Mouse (Mus musculus) thymus, postnatal 14 days (tissue): ENCODE data around the gene Wdr5.
"Not testable (repeated sequence)": the region's sequence is repeated elsewhere in the genome, so short reads cannot be mapped to it uniquely, and the experiment has no call there.

ENCODE experiments used
- DNase-seq: peaks from one replicate; pipeline ENCODE4 v3.0.0; 2021

Wdr5 gene

DNA sequence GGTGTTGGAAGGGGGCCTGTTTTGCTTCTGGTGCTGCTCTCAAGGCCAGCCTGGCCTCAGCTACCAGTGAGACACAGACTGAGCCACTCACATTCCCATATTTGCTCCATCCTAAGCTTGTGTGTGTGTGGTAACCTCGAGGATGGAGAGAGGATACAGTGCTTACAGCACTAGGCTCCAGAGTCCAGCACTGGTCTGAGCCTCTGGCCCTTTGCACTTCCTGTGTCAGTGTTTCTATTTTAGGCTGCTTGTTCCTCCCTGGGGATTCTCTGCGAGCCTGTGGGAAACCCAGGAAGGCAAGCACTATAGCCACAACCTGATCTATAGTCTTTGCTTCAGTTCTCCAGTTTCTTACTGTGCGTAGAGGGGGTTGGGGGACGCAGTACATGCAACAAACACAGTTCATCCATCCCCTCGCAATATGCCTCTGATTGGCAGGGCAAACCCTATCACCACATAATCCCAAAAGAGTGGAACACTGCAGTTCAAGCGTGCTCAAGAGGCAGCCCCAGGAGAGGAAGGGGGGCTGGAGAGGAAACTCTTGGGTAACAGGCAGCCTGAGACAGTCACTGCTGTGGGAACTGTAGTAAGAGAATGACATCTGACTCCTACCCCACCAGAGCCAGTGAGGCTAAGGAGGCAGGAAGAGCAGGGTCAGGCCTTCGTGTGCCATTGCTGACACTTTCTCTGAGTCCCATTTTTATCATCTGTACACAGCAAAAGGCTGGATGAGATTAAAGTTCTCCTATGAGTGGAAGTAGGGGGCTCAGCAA, 10.7 kb upstream of the Wdr5 start:
- no peak for DNase-seq

DNA sequence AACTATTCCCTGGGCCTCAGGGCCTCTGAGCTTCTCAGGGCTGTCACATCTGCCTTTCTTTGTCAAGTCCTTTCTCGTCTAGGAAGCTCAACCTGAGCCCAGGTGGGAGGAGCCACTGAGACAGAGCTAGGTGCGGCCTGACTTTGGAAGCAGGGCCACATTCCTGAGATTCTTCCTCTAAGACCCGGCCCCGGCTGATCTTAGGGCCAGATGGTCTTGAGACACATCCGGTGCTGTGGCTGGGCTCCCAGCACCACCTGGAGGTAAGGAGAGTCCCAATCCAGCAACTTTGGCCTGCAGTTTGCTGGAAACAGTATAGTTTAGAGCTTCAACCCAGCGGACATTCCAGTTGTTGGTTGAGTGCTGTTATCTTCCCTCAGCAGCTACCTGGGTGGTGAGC, 9.4 kb upstream of the Wdr5 start:
- no peak for DNase-seq

DNA sequence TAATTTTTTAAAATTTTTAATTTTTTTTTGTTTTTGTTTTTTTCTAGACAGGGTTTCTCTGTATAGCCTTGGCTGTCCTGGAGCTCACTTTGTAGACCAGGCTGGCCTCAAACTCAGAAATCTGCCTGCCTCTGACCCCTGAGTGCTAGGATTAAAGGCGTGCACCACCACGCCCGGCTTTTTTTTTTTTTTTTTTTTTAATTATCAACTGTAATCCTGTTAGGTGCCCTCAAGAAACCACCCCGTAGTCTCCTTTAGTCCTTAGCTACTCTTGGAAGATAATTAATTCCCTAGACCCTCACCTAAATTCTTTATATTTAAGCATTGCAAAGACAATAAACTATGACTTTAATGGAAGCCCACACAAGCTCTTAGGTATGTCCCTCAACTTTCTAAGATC, 8.3 kb upstream of the Wdr5 start:
- DNase-seq: not testable (repeated sequence)

DNA sequence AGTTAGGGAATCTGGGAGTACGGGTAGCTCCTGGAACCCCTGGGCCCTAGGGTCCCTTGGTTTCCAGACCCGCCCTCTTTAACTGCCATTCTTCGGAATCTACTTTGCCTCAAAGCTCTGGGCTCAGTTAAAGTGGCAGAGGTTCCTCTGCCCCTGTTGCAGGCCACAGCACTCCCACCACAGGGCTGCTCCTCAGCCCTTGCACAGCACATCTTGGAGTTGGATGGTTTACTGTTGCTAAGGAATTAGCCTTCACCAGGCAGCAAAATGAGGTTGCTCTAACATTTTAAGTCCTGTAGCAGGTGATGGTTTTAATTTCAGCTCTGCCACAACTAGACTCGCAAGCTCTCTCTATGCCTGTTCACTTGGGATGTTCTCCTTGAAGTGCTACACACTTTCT, 7.4 kb upstream of the Wdr5 start, which contains the start of gene Brd3:
Gene Brd3, minus strand, starts transcription at position 101 of the 400 bp plus-strand sequence.
- no peak for DNase-seq

DNA sequence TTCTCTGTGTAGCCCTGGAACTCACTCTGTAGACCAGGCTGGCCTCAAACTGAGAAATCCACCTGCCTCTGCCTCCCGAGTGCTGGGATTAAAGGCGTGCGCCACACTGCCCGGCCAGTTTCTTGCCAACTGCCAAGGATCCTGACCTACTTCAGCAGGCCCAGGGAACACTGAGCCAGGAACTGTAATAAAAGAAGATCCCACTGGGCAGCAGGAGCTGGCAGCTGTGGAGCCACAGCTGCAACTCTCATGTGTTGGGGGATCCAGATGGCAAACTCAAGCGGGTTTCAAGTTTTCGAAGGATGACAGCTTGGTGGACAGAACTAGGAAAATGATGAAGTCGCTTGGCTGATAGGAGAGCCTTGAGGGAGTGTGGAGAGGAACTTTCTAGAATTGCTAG, 4.3 kb upstream of the Wdr5 start:
- DNase-seq: no peak

DNA sequence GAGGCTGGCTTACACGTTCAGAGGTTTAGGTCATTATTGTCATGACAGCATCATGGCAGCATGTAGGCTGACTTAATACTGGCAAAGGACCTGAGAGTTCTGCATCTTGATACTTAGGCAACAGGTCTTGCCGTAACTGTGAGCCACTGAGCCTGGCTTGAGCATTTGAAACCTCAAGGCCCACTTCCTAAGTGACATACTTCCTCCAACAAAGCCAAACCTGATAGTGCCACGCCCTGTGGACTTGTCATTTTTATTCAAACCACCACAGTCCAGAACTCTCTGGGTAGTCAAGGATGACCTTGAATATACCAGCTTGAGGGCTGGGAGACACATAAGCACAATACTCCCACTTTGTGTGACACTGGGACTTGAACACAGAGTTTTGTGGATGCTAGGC, 2.0 kb upstream of the Wdr5 start:
- no peak for DNase-seq

DNA sequence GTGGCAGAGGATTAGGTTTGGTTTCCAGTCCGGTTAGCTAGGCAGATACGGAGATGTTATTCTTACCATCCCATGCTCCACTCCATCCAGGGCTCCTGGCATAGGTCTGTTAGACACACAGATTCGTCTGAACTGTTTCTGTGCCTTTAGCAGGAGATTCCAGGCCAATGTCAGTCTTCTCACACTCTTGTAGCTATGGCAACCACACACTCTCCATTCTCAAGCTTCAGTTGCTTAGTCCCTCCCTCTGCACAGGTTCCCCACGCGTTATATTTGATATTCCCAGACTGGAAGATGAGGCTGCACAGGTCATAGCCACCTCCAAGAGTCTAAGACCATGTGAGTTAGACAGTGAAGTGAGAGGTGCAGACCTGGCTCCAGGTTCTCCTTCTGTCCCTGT, 1.1 kb upstream of the Wdr5 start:
- DNase-seq: no peak

DNA sequence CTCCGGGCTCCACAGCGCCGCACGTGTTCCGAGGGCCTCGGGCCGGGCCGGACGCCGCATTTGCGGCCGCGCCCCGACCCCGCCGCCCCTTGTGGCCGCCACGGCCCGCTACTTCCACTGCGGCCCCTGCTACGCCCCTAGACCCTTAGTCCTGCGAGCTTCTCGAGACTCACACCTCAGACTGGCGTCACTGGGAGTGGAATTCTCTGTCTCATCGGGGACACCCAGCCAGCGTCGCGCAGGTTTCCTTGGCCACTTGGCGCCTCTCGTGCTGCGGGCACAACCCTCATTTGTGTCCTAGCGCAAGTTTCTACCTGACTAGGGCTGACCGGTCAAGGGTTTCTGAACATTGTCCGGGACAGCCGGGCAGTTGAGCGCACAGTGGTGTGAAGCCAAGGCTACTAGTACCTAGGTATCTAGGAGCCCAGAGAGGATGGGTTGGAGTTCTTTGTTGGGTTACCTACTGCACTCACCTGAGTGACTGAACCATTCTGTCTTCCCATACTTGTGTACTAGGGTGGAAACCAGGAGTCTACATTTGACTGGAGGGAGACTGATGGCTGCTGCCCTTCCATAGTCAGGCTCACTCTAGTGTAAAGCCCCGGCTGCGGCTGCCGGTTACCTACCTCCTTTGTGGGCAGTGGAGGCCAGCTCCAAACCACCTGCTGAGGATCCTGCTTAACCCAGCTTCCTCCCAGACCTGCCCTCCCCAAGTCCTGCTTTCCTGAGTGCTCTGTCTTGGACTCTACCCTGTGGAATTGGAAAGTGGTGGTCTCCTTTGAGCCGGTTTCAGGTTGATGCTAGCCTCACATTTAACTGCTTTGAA, 597 bp downstream of the Wdr5 start:
- DNase-seq: peak; percentile 11

DNA sequence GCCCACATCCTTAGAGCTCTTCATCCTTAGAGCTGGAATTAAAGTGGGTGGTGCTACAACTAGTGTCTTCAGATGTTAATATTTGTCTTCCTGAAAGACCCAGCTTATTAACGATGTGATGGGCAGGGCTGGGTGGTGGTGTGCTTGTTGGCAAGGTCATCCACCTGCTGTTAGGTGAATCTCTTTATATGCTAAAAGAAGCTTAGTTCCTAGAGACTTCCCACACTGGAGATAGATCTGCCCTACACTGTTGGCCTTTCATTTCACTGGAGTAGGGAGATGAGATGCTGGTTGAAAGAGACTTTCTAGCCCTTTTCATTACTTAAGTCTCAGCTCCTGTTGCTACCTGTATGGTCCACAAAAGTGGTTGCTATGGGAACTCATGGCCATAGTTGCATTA, 1.3 kb downstream of the Wdr5 start:
- DNase-seq: no peak

DNA sequence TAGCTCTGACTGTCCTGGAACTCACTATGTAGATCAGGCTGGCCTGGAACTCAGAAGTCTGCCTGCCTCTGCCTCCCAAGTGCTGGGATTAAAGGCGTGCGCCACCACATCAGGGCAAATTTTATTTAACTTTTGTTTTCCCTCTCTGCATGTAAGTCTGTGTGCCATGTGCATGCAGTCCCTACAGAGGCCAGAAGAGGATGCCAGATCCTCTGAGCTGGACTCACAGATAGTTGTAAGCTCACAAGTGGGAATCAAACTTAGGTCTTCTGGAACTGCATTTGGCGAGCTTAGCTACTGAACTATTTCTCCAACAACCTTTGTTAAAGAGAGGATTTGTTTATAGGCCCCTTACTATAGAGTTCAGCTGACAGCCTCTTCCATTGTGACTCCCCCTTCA, 3.3 kb downstream of the Wdr5 start:
- DNase-seq: no peak

DNA sequence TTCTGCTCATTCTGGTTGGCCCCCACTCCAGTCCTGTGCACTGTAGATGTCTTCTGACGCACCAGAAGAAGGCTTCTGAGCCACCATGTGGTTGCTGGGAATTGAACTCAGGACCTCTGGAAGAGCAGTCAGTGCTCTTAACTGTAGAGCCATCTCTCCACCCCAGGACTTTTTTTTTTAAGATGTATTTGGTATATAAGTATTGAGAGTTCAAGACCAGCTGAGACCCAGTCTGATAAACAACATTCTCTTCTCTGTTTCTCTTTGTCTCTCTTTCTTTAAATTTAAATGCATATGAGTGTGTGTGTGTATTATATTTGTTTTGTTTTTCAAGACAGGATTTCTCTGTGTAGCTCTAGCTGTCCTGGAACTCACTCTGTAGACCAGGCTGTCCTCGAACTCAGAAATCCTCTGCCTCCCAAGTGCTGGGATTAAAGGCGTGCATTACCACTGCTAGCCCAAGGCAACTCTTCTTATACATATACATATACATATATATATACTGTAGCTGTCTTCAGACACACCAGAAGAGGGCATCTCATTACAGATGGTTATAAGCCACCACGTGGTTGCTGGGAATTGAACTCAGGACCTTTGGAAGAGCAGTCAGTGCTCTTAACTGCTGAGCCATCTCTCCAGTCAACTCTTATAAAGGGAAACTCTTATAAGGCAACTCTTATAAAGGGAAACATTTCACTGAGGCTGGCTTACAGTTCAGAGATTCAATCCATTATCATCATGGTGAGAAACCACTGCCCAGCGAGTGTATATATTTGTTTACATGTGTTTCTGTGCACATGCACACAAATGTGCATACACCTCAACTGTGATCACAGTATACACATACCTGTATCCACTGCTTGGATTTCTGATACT, 23.7 kb downstream of the Wdr5 start:
- DNase-seq: not testable (repeated sequence)

DNA sequence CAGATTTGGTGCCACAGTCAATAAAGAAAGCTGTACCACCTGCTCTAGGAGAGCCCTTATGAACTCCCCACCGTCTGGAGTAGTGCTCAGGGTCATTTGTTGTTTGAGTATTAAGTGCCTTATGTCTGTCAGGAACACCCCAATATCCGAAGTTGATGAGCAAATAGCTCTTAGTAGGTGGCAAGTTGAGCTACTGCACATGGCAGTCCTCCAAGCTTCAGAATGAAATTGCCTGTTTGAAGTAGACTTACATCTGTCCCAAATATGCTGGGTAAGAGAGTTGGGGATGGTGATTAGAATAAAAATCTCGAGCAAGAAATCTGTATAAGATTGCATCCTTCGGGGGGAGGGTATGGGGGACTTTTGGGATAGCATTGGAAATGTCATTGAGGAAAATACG, 24.4 kb downstream of the Wdr5 start:
- DNase-seq: no peak

DNA sequence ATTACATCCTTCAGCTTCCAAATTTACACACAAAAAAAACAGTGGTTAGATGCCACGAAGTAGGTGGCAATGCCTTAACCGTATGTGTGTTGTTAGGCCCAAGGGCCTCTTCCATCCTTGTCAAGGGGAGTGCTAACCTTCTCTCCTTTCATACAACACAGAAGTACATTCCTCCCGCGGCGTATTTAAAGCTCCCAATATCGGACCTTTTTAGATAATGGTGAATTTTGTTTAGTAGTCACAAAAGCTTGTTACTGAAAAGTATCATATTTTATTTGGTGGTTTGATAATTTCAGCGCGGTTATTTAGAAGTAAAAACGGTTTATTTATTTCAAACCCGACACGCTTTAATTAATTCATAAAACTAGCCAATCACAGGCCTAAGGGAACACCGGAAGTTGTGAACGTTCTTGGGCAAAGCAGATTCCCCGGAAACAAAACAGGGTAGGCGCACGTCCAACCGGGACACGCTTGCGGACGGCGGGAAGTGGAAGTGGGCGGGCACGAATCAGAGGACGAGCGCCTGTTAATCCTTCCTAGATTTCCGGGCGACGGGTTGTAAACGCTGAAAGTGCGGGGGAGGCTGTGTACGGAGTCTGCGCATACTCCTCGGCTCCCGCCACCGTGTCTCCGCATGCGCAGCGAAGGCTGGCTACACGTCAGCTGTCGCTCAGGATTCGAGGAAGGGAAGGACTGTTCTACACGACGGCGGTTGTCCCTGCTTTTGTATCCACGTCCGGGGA, 25.0 kb downstream of the Wdr5 start:
- DNase-seq: peak; percentile 92

DNA sequence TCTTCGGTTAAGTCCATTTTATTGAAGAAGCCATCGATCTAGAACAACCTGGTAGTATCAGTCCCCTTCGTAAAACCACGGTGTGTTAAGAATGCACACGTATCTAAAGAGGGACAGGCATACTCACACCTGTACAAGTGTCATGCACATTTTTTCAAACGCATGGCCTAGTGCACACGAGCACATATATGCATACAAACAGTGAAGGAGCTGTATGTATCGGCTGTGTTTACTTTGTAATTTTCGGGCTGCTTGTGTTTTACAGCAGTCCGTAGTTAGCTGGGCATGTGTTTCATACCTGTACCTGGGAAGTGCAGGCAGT, 25.5 kb downstream of the Wdr5 start:
- DNase-seq: no peak

DNA sequence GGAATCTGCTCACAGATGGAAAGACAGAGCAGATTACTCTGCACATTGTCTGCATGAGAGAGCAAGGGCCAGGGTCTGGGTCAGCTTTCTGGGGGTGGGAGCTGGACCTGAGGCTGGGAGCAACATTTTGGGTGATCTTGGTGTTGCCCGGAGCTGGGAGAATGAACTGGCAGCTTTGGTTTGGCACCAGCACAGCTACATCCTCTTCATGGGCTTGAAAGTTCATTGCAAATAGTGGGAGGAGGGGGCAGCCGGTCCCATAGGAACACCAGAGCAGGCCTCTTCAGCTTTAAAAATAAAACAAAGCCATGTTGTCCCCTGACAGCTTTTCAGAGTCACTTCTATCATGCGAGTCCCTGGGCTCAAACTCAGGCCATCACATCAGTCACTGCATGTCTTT, 26.3 kb downstream of the Wdr5 start:
- DNase-seq: no peak

DNA sequence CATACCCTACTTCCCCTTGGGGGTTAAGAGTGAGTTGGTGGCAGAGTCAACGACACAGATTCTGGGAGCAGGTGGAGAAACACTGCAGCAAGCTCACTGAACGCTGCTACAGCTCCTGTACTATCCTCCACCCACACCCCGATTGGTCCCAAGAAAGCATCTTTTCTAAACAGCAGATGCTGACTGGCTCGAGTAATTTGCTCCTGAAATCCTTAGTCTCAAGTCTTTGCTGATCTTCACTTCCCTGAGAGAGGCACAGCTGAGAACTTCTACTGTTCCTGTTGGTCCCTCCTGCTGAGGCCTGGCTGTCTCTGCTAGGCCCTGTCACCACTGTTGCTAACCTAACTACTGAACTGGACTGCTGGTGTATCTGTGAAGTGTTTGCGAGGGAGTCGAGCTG, 29.7 kb downstream of the Wdr5 start:
- no peak for DNase-seq

DNA sequence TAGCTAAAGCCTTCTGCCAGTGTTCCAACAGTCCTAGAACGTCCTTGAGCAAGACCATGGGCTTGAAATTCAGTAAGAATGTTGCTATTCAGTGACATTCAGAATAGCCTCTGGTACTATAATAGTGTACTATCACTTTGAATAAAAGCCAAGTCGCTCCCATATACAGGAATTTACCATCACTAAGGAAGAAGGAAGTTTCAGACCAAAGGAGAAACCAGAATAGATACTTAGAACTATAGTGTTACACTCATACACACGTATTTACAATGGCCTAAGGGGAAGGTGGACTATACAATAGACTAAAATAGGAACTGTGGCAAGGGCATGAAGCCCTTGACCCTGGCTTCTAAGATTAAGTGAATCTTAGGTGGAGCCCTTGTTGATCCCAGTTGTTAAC, 30.6 kb downstream of the Wdr5 start:
- DNase-seq: not testable (repeated sequence)

DNA sequence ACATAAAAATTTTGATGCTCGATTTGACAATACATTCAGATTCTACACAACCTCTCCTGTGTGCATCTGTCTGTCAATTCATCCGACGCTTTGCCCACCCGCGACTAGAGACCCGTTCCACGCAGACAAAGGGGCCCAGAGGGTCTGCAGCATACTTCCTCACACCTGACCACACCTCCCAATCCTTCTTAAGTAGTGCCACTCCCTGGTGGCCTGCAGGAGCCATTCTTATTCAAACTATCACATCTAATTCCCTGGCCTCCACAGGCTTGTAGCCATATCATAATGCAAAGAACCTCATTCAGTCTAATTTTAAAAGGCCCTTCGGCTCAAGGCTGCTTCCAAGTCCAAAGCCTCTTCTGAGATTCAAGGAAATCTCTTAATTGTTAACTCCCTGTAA, 31.1 kb downstream of the Wdr5 start:
- not testable (repeated sequence) for DNase-seq

DNA sequence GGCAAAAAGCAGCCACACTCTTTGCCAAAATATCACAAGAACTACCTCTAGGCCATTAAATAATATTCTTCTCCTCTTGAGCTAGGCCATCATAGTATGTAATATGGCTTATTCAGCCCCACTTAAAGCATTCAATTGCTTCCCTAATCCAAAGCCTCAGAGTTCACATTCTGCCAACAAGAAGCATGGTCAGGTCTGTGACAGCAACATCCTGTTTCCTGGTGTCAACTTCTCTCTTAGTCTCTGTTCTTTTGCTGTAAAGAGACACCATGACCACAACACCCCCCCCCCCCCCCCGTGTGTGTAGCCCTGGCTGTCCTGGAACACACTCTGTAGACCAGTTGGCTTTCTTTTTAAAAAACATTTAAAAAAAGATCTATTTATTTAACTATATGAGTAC, 32.4 kb downstream of the Wdr5 start:
- no peak for DNase-seq

DNA sequence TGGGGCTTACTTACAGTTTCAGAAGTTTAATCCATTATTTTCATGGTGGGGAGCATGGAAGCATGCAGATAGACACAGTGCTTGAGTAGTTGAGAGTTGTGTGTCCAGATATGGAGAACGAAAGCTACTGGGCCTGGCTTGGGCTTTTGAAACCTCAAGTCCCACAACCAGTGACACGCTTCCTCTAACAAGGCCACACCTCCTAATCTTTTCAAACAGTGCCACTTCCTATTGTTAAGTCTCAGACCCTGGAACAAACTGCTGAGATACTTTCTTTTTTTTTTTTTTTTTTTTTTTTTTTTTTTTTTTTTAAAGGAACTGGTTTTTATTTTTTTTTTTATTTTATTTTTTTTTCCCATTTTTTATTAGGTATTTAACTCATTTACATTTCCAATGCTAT, 33.0 kb downstream of the Wdr5 start:
- no peak for DNase-seq

DNA sequence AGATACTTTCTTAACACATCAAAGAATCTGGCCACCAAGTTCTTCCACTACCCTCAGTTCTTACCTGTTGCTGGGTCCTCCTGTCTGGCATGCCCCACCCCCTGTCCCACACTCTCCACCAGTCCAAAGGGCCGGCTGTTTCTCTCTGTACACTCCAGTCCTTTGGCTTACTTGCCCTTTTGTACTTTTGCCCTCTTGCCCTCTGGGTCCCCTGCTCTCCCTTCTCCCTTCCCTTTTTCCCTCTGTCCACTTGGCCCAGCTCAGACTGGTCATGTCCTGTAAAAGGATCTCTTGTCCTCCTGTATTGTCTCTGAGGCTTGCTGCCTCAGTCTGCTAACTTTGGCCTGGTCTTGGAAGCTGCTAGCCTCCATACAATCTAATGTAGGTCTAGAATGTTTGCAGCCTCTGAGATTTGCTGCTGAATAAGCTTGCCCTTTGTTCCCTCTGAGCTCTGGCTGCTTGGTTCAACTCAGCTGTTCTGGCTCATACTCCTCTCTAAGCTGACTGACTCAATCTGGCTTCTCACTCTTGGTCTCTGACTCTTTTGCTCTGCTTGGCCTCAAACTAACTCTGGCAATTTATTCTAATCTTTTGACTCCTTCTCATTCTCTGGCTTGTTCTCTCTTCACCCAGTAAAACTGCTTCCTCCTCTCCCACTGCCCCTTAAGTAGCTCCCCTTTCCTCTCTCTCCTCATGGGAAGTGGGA, 33.9 kb downstream of the Wdr5 start:
- DNase-seq: no peak

DNA sequence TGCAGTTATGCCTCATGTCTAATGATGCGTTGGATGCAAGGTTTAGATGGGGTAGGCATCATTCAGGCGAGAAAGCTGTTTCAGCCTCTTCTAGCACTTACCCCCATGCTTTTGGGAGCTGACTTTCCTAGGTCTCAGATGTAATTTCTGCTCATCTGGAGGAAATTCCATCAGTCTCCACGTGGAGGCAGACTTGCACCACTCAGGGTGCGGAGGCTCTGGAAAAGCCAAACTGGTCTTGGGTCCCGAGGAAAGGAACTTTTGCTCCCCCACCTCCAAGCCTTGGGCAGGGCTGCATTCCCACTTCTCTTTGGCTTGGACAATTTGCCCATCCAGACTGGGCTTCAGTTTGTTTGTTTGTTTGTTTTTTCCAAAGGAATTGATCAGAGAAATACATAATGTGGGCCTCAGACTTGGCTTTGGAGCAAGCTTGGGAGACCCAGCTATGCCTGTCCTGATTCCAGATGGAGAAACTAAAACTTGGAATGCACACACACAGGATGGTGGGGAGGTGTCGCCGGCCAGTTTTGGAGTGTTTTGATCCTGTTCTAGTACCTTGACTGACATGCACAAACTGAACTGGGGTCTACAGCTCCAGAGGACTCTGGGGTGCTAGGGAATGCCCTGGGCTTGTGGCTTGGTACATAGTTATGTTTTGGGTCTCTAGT, 37.8 kb downstream of the Wdr5 start:
- DNase-seq: peak; percentile 64
